Comparison of ENCODE assay signal across 26 mouse cellular contexts in the genomic region with DNA sequence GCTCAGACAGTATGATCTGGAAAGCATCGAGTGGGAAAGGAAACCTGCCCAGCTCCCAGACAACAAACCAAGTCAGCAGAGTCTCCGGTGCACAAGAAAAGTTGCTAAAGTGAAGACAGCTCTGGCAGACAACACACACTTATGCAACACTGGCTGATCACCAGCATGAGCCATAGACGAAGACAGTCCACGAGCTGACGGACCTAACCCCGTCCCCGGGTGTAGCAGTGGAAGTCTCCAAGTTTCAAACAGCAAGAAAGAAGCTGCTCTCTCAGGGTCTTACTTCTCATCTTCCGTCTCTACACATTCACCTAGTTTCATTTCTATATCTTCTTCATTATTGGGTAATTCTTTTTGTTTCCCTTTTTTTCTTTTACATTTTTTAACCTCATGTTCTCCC.
DNase-seq lines count a peak whose midpoint lies in the region; ATAC-seq lines count a peak whose summit lies in the region.
"Had no signal": no experiment of that assay in that cellular context is flagged by ENCODE, and none has a peak within 500 bp of the region (broad histone marks: within the 10 kb centered on the region; RNA-seq: fewer than 3 reads in every experiment).

No protein-coding gene starts in this region.

- ATAC-seq in common myeloid progenitor, adult 5-6 weeks (replicated peaks; ENCODE audit: low read depth, poor library complexity, severe bottlenecking), result 0 out of 2 replicates have a peak, but pooled peaks have one; percentile 25
- peak; percentile 82 for ATAC-seq in megakaryocyte, adult 5-6 weeks (ENCODE audit: poor library complexity, severe bottlenecking)
- ATAC-seq: forebrain, embryonic 14.5 days; hindbrain, postnatal 0 days; intestine, embryonic 16.5 days had no signal

- H3K4me3 ChIP-seq in midbrain, embryonic 10.5 days, result no peak overlapping the region
- H3K4me3 ChIP-seq: embryonic facial prominence, embryonic 13.5 days; erythroblast, embryonic 14.5 days; heart, adult 2 months; heart, embryonic 15.5 days; layer of hippocampus, adult 2 months had no signal

- no peaks in the 10 kb centered on the region for H3K9me3 ChIP-seq in midbrain, embryonic 10.5 days (replicated peaks)
- H3K9me3 ChIP-seq: embryonic facial prominence, embryonic 13.5 days; heart, embryonic 15.5 days had no signal

- H3K4me1 ChIP-seq in midbrain, embryonic 10.5 days, result no peaks in the 10 kb centered on the region

- H3K27me3 ChIP-seq in midbrain, embryonic 10.5 days (ENCODE audit: low read depth, poor library complexity, severe bottlenecking), result no peaks in the 10 kb centered on the region
- H3K27me3 ChIP-seq: embryonic facial prominence, embryonic 13.5 days; heart, embryonic 15.5 days had no signal

- intact Hi-C loops in heart, postnatal 14 days (cut with DNase I), result no loop called here
- intact Hi-C loops in heart, postnatal 25 days (cut with DNase I), result no loop called here

- no peak overlapping the region for H3K27ac ChIP-seq in midbrain, embryonic 10.5 days (replicated peaks)
- H3K27ac ChIP-seq: embryonic facial prominence, embryonic 13.5 days; heart, adult 2 months; heart, embryonic 15.5 days; hindbrain, postnatal 0 days; layer of hippocampus, adult 2 months had no signal

- peak; percentile 3 for DNase-seq in adrenal gland, postnatal 10 days
- DNase-seq in adrenal gland, postnatal 4 days (ENCODE audit: low spot score in 2 of 2), result no peak
- peak; percentile 12 to 15 for DNase-seq in heart, postnatal 14 days
- DNase-seq in heart, postnatal 25 days (ENCODE audit: low spot score), result no peak
- DNase-seq in midbrain, embryonic 10.5 days (ENCODE audit: low spot score), result no peak
- DNase-seq in layer of hippocampus, adult 11-12 months (ENCODE audit: low spot score), result no peak
- DNase-seq: adrenal gland, adult 8-10 months; cerebellum, adult 2 months; cerebellum, postnatal 25 days; embryo, embryonic 11 days; kidney, adult 9 months; kidney, postnatal 14 days; layer of hippocampus, postnatal 36 days; lung, postnatal 4 days; thymus, adult 18-20 months; thymus, postnatal 36 days had no signal

- WGBS in midbrain, embryonic 10.5 days, result 92% methylated on average over 8 of the region's 8 CpGs

- H3K36me3 ChIP-seq in midbrain, embryonic 10.5 days, result no peaks in the 10 kb centered on the region
- H3K36me3 ChIP-seq: embryonic facial prominence, embryonic 13.5 days; heart, embryonic 15.5 days had no signal

Comparison
In these comparisons a context has a peak if more than half of its experiments do, and no peak if none do; other contexts are left out.
1. DNase-seq: peak in adrenal gland, postnatal 10 days (single experiment) and heart, postnatal 14 days (2 of 2); none in adrenal gland, postnatal 4 days (0 of 2), heart, postnatal 25 days (single experiment), midbrain, embryonic 10.5 days (single experiment) and layer of hippocampus, adult 11-12 months (single experiment).